Mouse (Mus musculus) intestine, embryonic 14.5 days (tissue): ENCODE measurements around the gene Gpsm2. TPM values are rescaled to one million over a fixed set of nuclear protein-coding genes. Genes with fewer than 3 reads are reported as not detected.
"Not testable (repeated sequence)": the region's sequence is repeated elsewhere in the genome, so short reads cannot be mapped to it uniquely, and the experiment has no call there.

Experiments
- ATAC-seq: fragments of 200-750 bp; cut with Nextera tagmentation; replicated peaks from 2 replicates; pipeline ENCODE4 v1.8.0; 2017; ENCODE audit warnings: low read depth, moderate number of reproducible peaks, moderate TSS enrichment, moderate library complexity; ENCODE audit not compliant: low FRiP score, low TSS enrichment
- DNase-seq: peaks from one replicate; pipeline ENCODE4 v3.0.0-alpha.2; 2018; ENCODE audit warnings: low spot score
- H3K27ac ChIP-seq: fragments of 300-500 bp; sonication (generic); 2 replicates; pipeline ENCODE4 v1.5.1; 2014; ENCODE audit warnings: low read depth, mild to moderate bottlenecking, control low read depth
- H3K27me3 ChIP-seq: fragments of 300-500 bp; sonication (generic); replicated peaks from 2 replicates; pipeline ENCODE4 v1.6.1; 2014; ENCODE audit warnings: low read length, control low read depth; ENCODE audit not compliant: control insufficient read depth, insufficient read depth
- H3K36me3 ChIP-seq: fragments of 300-500 bp; sonication (generic); 2 replicates; pipeline ENCODE4 v1.6.1; 2014; ENCODE audit warnings: low read length, control low read depth; ENCODE audit not compliant: control insufficient read depth, insufficient read depth
- H3K4me1 ChIP-seq: fragments of 300-500 bp; sonication (generic); replicated peaks from 2 replicates; pipeline ENCODE4 v1.6.1; 2014; ENCODE audit warnings: low read length, control low read depth, mixed read lengths; ENCODE audit not compliant: control insufficient read depth, insufficient read depth
- H3K4me2 ChIP-seq: fragments of 300-500 bp; sonication (generic); 2 replicates; pipeline ENCODE4 v1.6.1; 2014; ENCODE audit warnings: low read length
- H3K4me3 ChIP-seq: fragments of 300-500 bp; sonication (generic); 2 replicates; pipeline ENCODE4 v1.5.1; 2014; ENCODE audit warnings: low read depth, low read length, control low read depth, mixed read lengths
- H3K9ac ChIP-seq: fragments of 300-500 bp; sonication (generic); 2 replicates; pipeline ENCODE4 v1.6.1; 2014; ENCODE audit warnings: mild to moderate bottlenecking, low read length
- H3K9me3 ChIP-seq: fragments of 300-500 bp; sonication (generic); 2 replicates; pipeline ENCODE4 v1.6.1; 2016; ENCODE audit warnings: low read length, control low read depth; ENCODE audit not compliant: control insufficient read depth
- WGBS: fragments of 180-500 bp; shearing (Covaris S2); extraction: QIAGEN DNeasy Blood & Tissue Kit; methylation state at CpG from one replicate; pipeline ENCODE4 v1.1.7; 2014; 5-methylcytosine and 5-hydroxymethylcytosine counted together
- polyA plus RNA-seq: library from polyadenylated mRNA; unstranded; fragments of >200 nt; fragmentation: Nextera tagmentation; extraction: Ambion mirVana; gene quantifications from 2 replicates; pipeline ENCODE4 v1.2.1, GENCODE M21; 2014

Gpsm2 gene
- polyA plus RNA-seq, 1 experiment from 2014 or later, result 55.8 TPM

DNA sequence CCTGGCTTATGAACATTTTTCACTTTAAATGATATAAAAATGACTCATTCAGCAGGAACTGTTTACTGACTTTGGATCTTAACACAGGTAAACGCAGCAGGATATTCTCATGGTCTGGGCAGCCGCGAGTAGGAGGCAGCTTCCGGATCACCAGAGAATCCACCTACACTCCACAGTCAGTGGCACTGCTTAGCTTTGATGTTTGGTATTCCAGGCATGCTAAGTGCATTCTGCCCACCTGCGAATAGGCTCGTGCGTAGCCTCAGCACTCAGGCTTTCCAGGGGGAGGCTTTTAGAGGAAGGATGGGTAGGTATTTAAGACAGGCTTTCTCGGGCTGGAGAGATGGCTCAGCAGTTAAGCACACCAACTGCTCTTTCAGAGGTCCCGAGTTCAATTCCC is 27.8 kb downstream of the Gpsm2 start:
- H3K4me2 ChIP-seq, result no peak overlapping the region
- DNase-seq, result no peak
- 73% methylated on average over 9 of the region's 9 CpGs for WGBS
- ATAC-seq, result 0 out of 2 replicates have a peak, but pooled peaks have one; percentile 36
- H3K36me3 ChIP-seq, result peaks cover 68% of the 10 kb centered on the region
- no peak overlapping the region for H3K27ac ChIP-seq
- no peaks in the 10 kb centered on the region for H3K27me3 ChIP-seq
- no peaks in the 10 kb centered on the region for H3K9me3 ChIP-seq
- no peaks in the 10 kb centered on the region for H3K4me1 ChIP-seq
- no peak overlapping the region for H3K9ac ChIP-seq
- no peak overlapping the region for H3K4me3 ChIP-seq

DNA sequence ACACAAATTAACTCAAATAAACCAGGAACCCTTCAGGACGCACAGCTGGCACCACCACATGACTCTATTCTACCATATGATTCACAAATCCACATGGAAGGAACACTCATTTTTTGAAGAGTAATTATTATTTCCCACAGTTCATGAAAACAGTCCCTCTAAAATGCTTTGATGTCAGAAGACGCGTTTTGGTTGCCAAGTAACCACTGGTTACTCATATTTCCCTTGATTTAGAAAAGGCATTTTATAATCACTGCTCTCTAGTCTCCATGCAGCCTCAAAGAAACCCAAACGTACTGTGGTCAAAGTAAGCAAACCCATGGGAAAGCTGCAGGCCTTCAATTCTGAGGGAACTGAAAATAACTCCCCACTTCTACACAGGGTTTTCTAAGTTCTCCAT is 32.1 kb downstream of the Gpsm2 start:
- ATAC-seq (no peak), DNase-seq (no peak)
- H3K36me3 ChIP-seq, result peaks cover 64% of the 10 kb centered on the region
- no peak overlapping the region for H3K4me3 ChIP-seq
- no peak overlapping the region for H3K9ac ChIP-seq
- H3K27ac ChIP-seq, result no peak overlapping the region
- H3K9me3 ChIP-seq, result no peaks in the 10 kb centered on the region
- 77% methylated on average over 4 of the region's 4 CpGs for whole genome bisulfite sequencing
- no peaks in the 10 kb centered on the region for H3K4me1 ChIP-seq
- no peaks in the 10 kb centered on the region for H3K27me3 ChIP-seq
- H3K4me2 ChIP-seq, result no peak overlapping the region

DNA sequence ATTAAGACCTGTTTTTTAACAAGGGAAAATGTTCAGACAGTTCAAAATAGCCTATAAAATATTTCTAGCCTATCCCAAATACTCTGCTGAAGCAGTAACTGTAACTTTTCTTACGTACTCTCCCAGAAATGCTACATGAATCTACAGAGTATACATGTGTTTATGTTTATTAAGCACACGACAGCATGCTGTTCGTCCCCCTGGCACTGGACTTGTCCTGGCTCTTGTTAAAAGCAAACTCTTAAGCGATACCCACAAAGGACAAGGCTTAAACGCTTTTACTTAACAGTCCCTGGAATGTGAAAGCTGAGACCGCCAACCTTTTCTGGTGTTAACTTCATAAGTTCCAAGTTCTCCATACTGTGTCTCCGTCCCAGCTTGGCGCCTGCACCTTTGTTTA is 32.7 kb downstream of the Gpsm2 start:
- DNase-seq (no peak), ATAC-seq (no peak)
- Histone ChIP-seq H3K27ac (no peak overlapping the region), H3K9me3 (no peaks in the 10 kb centered on the region), H3K36me3 (peaks cover 63% of the 10 kb centered on the region), H3K4me3 (no peak overlapping the region), H3K4me2 (no peak overlapping the region), H3K27me3 (no peaks in the 10 kb centered on the region), H3K4me1 (no peaks in the 10 kb centered on the region), H3K9ac (no peak overlapping the region)
- 82% methylated on average over 8 of the region's 8 CpGs for WGBS

DNA sequence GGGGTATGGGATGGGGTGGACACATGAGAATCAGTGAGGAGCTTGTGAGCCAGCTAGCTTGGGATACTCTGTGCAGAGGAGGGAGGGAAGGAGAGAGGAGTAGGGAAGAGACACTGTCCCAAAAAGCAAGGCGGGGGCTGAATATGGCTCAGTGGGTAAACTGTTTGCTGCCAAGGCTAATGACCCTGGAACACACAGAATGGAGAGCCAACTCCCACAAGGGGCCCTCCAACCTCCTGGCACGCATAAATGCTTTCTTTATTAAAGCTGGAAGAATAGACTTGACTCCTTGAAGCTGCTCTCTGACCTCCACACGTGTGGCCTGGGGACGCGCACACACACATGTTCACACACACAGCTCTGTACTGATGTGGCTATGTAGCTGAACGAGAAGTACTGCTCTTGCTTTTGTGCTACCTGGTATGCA is 33.1 kb downstream of the Gpsm2 start:
- H3K4me2 ChIP-seq, result no peak overlapping the region
- no peak for DNase-seq
- no peak overlapping the region for H3K27ac ChIP-seq
- no peaks in the 10 kb centered on the region for H3K27me3 ChIP-seq
- no peak overlapping the region for H3K9ac ChIP-seq
- H3K4me3 ChIP-seq, result no peak overlapping the region
- H3K9me3 ChIP-seq, result no peaks in the 10 kb centered on the region
- ATAC-seq, result no peak
- no peaks in the 10 kb centered on the region for H3K4me1 ChIP-seq
- peaks cover 63% of the 10 kb centered on the region for H3K36me3 ChIP-seq
- 88% methylated on average over 6 of the region's 6 CpGs for WGBS

DNA sequence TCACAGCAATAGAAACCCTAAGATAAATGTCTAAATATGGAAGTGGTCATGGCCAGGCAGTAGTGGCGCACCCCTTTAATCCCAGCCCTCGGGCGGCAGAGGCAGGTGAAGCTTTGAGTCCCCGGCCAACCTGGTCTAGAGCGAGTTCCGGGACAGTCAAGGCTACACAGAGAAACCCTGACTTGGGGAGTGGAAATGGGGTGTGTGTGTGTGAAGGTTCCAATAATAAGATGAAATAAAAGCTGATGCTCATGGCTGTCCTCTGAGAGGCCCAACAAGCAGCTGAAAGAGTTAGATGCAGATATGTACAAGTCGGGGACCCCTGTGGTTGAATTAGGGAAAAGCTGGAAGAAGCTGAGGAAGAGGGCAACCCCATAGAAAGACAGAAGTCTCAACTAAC is 36.4 kb downstream of the Gpsm2 start:
- no peak for ATAC-seq
- peaks cover 87% of the 10 kb centered on the region for H3K36me3 ChIP-seq
- H3K27ac ChIP-seq, result no peak overlapping the region
- WGBS, result 98% methylated on average over 7 of the region's 7 CpGs
- H3K9me3 ChIP-seq, result no peaks in the 10 kb centered on the region
- no peaks in the 10 kb centered on the region for H3K4me1 ChIP-seq
- H3K9ac ChIP-seq, result no peak overlapping the region
- DNase-seq, result no peak
- no peaks in the 10 kb centered on the region for H3K27me3 ChIP-seq
- no peak overlapping the region for H3K4me3 ChIP-seq
- H3K4me2 ChIP-seq, result no peak overlapping the region

DNA sequence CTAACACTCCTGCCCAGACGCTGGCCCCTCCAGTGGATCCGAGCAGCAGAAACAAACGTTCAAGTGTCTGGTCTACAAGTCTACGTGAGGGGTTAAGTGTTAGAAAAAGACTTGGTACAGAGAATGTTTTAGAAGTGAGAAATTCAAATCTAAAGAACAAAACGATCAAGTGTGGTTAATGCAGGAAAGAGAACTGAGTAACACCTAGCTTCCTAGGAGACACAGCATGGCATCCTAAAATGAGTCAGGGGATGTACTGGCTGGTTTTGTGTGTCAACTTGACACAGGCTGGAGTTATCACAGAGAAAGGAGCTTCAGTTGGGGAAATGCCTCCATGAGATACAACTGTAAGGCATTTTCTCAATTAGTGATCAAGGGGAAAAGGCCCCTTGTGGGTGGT is 38.5 kb downstream of the Gpsm2 start:
- H3K4me1 ChIP-seq, H3K27me3 ChIP-seq, H3K9me3 ChIP-seq, DNase-seq, ATAC-seq, H3K27ac ChIP-seq, H3K4me3 ChIP-seq, H3K9ac ChIP-seq, H3K4me2 ChIP-seq: not testable (repeated sequence)
- H3K36me3 ChIP-seq, result peaks cover 90% of the 10 kb centered on the region
- 93% methylated on average over 5 of the region's 5 CpGs for WGBS

DNA sequence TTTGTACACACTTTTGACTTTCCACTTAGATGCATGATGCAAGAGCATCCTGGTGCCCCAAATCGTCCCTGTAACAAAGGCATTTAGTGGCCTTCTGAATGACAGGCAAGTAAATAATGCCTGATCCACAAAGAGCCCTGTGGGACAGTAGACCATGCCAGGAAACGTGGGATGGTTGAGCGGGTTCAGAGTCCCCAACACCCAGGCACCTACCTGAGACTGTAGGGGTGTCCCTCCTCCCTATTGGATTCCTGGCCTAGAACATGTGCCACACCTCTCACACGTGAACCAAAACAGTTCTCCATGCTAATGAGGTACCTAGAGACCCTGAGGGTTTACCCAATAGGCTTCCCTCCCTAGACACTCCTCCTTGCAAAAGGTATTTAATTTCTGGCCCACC is 41.1 kb downstream of the Gpsm2 start:
- Histone ChIP-seq H3K9me3 (no peaks in the 10 kb centered on the region), H3K4me1 (no peaks in the 10 kb centered on the region), H3K4me2 (no peak overlapping the region), H3K4me3 (no peak overlapping the region), H3K27me3 (no peaks in the 10 kb centered on the region), H3K36me3 (peaks cover 95% of the 10 kb centered on the region), H3K9ac (no peak overlapping the region), H3K27ac (no peak overlapping the region)
- DNase-seq, result no peak
- no peak for ATAC-seq
- WGBS, result 87% methylated on average over 4 of the region's 4 CpGs

DNA sequence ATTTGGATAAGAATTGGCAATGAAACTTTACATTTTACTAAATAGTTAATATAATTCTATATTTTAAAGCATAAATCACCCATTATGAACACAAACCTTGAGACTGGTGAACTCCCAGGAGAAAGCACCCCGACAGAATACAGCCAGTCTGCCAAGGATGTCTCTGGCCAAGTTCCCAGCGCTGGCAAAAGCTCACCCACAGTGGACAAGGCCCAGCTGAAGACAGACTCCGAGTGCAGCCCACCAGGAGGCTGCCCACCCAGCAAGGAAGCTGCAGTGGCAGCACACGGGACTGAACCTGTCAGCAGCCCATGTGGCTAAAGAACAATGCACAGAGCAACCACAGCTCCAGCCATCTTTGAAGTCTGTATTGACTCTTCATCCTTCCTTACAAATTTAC is 45.5 kb downstream of the Gpsm2 start:
- no peak for ATAC-seq
- no peak for DNase-seq
- H3K27me3 ChIP-seq, result no peaks in the 10 kb centered on the region
- H3K27ac ChIP-seq, result no peak overlapping the region
- H3K36me3 ChIP-seq, result peaks cover 95% of the 10 kb centered on the region
- 77% methylated on average over 4 of the region's 4 CpGs for WGBS
- H3K4me2 ChIP-seq, result no peak overlapping the region
- H3K9me3 ChIP-seq, result no peaks in the 10 kb centered on the region
- H3K4me1 ChIP-seq, result no peaks in the 10 kb centered on the region
- no peak overlapping the region for H3K9ac ChIP-seq
- H3K4me3 ChIP-seq, result no peak overlapping the region

DNA sequence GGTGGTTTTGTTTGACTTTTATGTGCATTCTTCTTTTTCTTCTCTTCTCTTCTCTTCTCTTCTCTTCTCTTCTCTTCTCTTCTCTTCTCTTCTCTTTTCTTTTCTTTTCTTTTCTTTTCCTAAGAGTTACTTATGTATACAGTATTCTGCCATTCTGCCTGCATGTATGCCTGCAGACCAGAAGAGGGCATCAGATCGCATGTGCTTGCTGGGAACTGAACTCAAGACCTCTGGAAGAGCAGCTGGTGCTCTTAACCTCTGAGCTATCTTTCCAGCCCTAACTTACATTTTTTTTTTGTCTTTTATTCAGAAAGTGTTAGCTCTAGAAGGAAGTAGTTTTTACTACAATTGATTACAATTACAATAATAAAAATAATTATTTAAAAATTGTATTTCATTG is 61.2 kb downstream of the Gpsm2 start:
- Histone ChIP-seq H3K4me3 (no peak overlapping the region), H3K27ac (no peak overlapping the region), H3K36me3 (peaks cover 37% of the 10 kb centered on the region), H3K9me3 (no peaks in the 10 kb centered on the region), H3K4me1 (no peaks in the 10 kb centered on the region), H3K27me3 (no peaks in the 10 kb centered on the region), H3K4me2 (no peak overlapping the region), H3K9ac (no peak overlapping the region)
- WGBS, result 81% methylated on average over 1 of the region's 1 CpGs
- DNase-seq (no peak), ATAC-seq (no peak)
